Mouse (Mus musculus) heart, postnatal 36 days (tissue): Measurements from ENCODE around the gene Ikbip. TPM values are rescaled to one million over a fixed set of nuclear protein-coding genes. Genes with fewer than 3 reads are reported as not detected.

Experiments used
- DNase-seq, 2 experiments: peaks; one replicate each; pipeline ENCODE4 v3.0.0; 2021 to 2022
- intact Hi-C: fragments of 180-260 bp; cut with DNase I; formaldehyde crosslinking; loops from one replicate; pipeline ENCODE4 v1.15.1; 2025
- total RNA-seq, 2 experiments: library from RNA; stranded (reverse); gene quantifications; 2 replicates each; pipeline ENCODE4 v1.2.3; 2021

Ikbip gene
- total RNA-seq, 2 experiments from 2014 or later = 16.7 to 19.5 TPM

DNA sequence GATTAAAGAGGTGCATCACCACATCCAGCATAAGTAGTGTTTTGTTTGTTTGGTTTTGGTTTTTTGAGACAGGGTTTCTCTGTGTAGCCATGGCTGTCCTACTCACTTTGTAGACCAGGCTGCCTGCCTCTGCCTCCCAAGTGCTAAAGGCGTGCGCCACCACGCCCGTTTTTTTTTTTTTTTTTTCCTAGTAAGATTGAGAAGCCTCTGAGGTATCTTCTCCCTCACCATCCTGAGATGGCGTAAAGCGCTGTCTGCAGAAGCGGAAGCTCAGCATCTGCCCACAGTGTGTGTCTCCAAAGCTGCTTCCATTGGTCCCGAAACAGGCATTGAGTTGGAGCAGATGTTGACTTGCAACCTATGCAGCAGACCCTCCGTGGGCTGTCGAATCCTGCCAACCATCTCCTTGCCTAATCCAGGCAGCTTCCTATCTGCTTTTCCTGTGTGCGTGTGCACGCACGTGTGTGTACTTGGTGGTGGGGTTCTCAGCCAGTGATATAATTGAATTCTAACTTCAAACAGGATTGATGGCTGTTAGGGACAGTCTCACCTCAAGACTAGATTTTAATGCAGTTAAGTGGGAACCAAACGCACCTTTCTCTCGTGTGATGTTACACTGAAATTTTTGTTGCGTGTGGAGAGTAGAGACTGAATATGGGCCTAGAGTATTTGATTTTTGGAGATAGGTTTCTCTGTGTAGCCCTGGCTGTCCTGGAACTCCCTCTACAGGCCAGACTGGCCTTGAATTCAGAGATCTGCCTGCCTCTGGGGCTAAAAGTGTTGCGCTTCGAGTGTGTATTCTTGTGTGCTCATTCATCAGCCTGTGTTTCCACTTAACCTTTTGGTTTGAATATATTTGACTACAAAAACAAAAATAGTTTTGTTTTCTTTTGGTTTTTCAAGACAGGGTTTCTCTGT lies 60.8 kb downstream of the Ikbip start:
- DNase-seq = no peak
- intact Hi-C loops = loop anchor here (2.0 kb wide), 1 partner anchor 415 kb away; no protein-coding TSS in a partner anchor

GRCm38 (mm10) chr10:91145413-91145812 lies 62.7 kb downstream of the Ikbip start:
- no peak for DNase-seq
- intact Hi-C loops = no loop called here

Other genes with a start within 250 kb of the Ikbip start
- 1 to 10 TPM; 7.8 to 8.2 TPM for gene Apaf1, start 170 bp upstream of the Ikbip start, total RNA-seq
- gene Slc25a3, start 41.1 kb downstream of the Ikbip start, total RNA-seq = 1,000 to 10,000 TPM; 2,503 to 2,587 TPM
- gene Tmpo, start 98.4 kb downstream of the Ikbip start, total RNA-seq = 10 to 100 TPM; 37.8 to 46.3 TPM